Mouse (Mus musculus) CD8-positive naive resting alpha-beta T cell, adult 2 months (primary cell): Measurements from ENCODE around the gene Pttg1ip.
A peak's percentile ranks its signal among the peaks of the same experiment; 100 is the strongest.

ENCODE experiments used
- DNase-seq, 2 experiments: peaks; one replicate each; pipeline ENCODE4 v3.0.0; 2022; ENCODE audit warnings: low read depth in 2 of 2, low spot score in 2 of 2

Gene Pttg1ip

GRCm38 (mm10) chr10:77569481-77569880, 12.0 kb upstream of the Pttg1ip start:
- no peak for DNase-seq

DNA sequence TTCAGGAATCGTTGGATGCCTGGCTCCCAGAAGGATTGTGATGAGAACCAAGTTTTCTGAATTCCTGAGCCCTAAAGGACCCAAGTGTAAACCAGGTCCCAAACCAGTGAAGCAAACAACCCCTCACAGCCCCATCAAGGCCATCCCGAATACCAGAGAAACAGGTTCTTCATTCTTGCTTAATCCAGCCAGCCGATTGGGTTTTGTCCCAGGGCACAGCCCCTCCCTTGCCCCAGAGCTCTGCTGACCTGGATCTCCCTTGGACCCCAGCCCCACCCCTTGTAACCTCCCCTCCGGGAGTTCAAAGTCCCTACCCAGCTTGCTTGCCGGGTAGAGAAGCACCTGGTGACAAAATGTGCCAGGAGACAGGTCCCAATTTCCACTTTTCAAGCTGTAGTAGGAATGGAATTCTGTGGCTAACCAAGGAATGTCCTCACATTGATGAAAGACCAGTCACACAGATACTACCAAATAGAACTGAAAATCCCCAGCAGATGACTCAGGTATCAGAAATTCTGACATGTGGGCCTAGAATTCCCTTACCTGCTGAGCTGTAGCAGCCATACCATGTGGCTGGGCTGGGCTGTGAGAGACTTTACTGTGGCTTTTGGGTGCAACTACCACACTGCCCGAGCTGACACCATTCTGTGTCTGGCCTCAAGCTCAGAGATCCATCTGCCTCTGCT, 11.4 kb upstream of the Pttg1ip start:
- no peak for DNase-seq

DNA sequence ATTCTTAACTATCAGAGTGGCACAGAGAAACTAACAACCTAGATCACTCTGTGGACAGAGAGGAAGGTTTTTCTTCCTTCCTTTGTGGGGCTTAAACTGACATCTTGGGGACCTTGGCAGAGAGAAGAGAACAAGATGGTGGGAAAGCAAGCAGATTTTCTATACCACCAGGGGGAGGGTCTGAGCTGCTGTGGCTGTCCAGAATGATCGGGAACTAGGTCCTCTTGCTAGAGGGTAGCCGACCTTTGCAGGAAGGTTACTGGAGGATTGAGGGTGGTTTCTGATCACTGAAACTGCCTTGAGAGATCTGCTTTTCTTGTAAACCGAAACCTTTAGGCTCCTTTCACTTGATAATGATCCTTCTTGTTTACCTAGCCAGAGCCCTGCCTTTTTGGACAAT, 9.3 kb upstream of the Pttg1ip start:
- peak in 1 of 2 experiments; percentile 18 for DNase-seq

DNA sequence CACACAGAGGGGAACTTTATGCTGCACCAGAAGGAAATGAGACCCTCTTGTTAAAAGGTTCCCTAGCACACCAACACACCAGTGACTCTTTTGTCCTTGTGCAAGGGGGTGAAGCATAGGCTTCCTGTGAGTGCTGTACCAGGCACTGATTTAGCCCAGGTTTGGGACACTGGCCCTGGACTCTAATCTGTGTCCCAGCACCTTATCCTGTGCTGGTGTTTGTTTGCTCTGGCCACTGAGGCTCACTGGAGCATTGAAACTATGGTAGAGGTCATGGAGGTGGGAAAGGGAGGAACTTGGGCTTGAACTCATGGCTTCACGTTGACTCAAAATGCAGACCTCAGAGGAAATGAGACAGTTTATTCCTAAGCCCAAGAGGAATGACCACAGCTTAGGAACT, 8.4 kb upstream of the Pttg1ip start:
- no peak for DNase-seq

GRCm38 (mm10) chr10:77580027-77580920, 1.2 kb upstream of the Pttg1ip start:
- DNase-seq: no peak

DNA sequence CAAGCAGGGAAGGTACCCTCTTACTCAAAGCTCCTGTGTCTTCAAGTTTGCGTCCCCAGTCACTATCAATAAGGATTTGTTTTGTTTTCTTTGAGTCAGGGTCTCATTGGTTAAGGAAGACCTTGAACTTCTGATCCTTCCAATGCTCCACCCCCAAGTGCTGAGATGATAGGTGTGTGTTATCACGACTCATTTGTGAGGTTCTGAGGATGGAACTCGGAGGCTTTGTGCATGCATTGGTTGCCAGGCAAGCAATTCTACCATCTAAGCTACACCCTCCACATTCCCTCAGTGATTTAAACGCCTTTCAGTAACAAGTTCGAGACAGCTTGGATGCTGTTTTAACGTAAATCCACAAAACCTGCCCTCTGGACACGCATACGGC, 505 bp upstream of the Pttg1ip start:
- no peak for DNase-seq

GRCm38 (mm10) chr10:77582285-77582618, 732 bp downstream of the Pttg1ip start:
- DNase-seq: no peak

GRCm38 (mm10) chr10:77583795-77584422, 2.4 kb downstream of the Pttg1ip start:
- no peak for DNase-seq

- DNase-seq: no peak
These were observed 5.1 kb downstream of the Pttg1ip start for GRCm38 (mm10) chr10:77586637-77587036.

DNA sequence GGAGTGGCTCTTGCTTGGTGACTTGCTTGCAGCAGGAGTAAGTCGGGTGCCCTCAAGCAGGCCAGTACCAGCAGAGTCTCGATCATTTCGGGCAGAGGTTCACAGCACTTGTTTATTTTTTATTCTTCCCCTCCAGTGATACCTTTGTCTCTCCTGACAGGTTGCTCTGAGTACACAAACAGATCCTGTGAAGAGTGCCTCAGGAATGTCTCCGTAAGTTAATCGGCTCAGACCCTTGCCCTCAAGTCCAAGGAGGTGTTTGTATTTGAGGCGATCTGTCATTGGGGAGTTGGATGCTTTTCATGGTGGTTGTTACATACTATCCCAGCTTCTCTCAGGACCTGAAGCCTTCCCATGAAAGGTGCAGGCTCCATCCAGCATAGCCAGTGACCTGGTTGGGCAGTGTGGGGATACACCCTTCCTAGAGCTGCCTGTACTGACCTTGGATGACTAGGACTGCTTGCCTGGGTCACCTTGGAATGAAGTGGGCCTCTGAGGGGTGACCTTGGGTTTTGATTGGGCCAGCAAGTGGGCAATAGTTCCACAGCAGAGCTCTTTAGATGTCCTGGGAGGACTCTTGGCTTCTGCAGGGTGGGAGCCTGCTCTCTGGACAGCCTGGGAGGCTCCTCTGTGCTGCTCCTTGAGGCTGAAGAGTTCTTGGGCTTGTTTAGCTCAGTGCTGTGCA, 5.7 kb downstream of the Pttg1ip start:
- DNase-seq: no peak

GRCm38 (mm10) chr10:77588036-77588435, 6.5 kb downstream of the Pttg1ip start:
- DNase-seq: no peak

GRCm38 (mm10) chr10:77589117-77589516, 7.6 kb downstream of the Pttg1ip start:
- no peak for DNase-seq

GRCm38 (mm10) chr10:77589749-77590148, 8.2 kb downstream of the Pttg1ip start:
- DNase-seq: no peak

- DNase-seq: peak; percentile 52 to 72
These were observed 9.3 kb downstream of the Pttg1ip start for GRCm38 (mm10) chr10:77590812-77591211.

DNA sequence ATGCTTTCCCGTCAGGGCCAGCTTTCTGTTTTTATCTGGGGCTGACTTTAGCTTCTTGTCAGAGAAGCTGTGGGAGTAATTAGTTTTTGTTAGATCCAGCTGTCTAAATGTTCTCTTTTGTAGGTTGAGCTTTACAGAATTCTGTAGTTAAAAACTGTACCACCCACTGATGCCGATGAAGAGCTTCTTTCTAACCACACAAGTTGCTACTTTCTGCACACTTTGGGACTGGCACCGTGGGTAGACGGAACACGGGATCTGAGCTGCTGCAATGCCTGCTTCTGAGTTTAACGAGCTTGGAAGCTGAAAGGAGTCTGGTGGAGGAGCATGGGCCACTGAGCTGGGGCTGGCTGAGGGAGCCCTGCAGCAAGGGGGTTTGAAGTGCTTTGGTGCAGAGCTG, 10.0 kb downstream of the Pttg1ip start:
- no peak for DNase-seq

DNA sequence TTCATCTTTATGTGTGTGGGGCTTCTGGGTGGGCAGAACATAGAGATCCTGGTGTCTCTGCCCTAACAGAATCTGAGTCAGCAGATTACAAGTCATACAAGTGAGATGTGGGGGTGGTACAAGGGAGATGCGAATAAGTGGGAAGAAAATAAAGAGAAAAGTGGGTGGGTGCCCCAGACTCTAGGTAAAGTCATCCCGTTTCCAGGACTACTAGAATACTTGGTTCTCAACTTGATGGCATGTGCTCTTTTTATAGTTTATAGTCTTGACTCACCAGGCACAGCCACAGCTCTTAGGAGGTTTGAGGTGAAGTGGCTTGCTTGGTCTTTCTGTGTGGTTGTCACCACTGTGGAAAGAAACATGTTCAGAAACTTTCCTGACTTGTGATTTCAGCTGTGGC, 14.5 kb downstream of the Pttg1ip start:
- no peak for DNase-seq

DNA sequence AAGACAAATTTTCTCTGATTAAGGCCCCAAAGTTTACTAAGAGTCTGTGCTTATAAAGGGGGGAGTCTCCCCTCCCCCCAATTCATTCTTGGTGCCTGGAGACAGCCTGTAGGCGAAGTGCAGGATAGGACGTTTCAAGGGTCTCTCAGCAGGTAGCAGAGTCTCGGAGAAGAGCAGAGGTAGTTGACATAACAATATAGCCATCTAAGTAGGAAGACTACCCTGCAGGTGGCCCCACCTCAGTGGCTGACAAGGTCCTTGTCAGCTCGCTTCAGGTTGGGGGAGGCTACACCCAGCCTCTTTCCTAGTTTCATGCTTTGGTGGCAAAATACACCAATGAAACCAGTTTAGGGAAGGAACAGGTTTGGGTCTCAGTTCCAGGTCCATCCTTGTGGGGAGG, 21.5 kb downstream of the Pttg1ip start:
- DNase-seq: no peak

- no peak for DNase-seq
These were observed 22.6 kb downstream of the Pttg1ip start for GRCm38 (mm10) chr10:77604111-77604510.

- DNase-seq: no peak
These were observed 23.4 kb downstream of the Pttg1ip start for GRCm38 (mm10) chr10:77604958-77605357.

- peak in 1 of 2 experiments; percentile 28 for DNase-seq
These were observed 23.8 kb downstream of the Pttg1ip start for GRCm38 (mm10) chr10:77605368-77605767.
